Mouse (Mus musculus) liver, embryonic 11.5 days (tissue): Measurements from ENCODE around the gene Gm45234. TPM values are rescaled to one million over a fixed set of nuclear protein-coding genes. Genes with fewer than 3 reads are reported as not detected.

Experiments used
- ATAC-seq: fragments of 200-750 bp; cut with Nextera tagmentation; replicated peaks from 2 replicates; pipeline ENCODE4 v1.8.0; 2017; ENCODE audit warnings: moderate number of reproducible peaks, mild to moderate bottlenecking, moderate TSS enrichment, moderate library complexity; ENCODE audit not compliant: low FRiP score
- DNase-seq: peaks from one replicate; pipeline ENCODE4 v3.0.0-alpha.2; 2017; ENCODE audit warnings: low spot score
- H3K27ac ChIP-seq: fragments of 300-500 bp; sonication (generic); 2 replicates; pipeline ENCODE4 v1.5.1; 2014; ENCODE audit warnings: mild to moderate bottlenecking, low read depth, low read length, control low read depth
- H3K27me3 ChIP-seq: fragments of 300-500 bp; sonication (generic); replicated peaks from 2 replicates; pipeline ENCODE4 v1.6.1; 2014; ENCODE audit warnings: low read length, mixed read lengths; ENCODE audit not compliant: control insufficient read depth, insufficient read depth
- H3K36me3 ChIP-seq: fragments of 300-500 bp; sonication (generic); 2 replicates; pipeline ENCODE4 v1.6.1; 2014; ENCODE audit warnings: mild to moderate bottlenecking, low read length, moderate library complexity, mixed read lengths; ENCODE audit not compliant: control insufficient read depth, insufficient read depth
- H3K4me1 ChIP-seq: fragments of 300-500 bp; sonication (generic); replicated peaks from 2 replicates; pipeline ENCODE4 v1.6.1; 2014; ENCODE audit warnings: low read length, mixed read lengths; ENCODE audit not compliant: control insufficient read depth, insufficient read depth
- H3K4me2 ChIP-seq: fragments of 300-500 bp; sonication (generic); 2 replicates; pipeline ENCODE4 v1.6.1; 2014; ENCODE audit warnings: mild to moderate bottlenecking, control low read depth, moderate library complexity
- H3K4me3 ChIP-seq: fragments of 300-500 bp; sonication (generic); 2 replicates; pipeline ENCODE4 v1.5.1; 2014; ENCODE audit warnings: low read depth, low read length, control low read depth
- H3K9ac ChIP-seq: fragments of 300-500 bp; sonication (generic); 2 replicates; pipeline ENCODE4 v1.6.1; 2014; ENCODE audit warnings: low read depth, low read length, control low read depth
- H3K9me3 ChIP-seq: fragments of 300-500 bp; sonication (generic); 2 replicates; pipeline ENCODE4 v1.6.1; 2016; ENCODE audit warnings: low read length, inconsistent platforms, mixed read lengths; ENCODE audit not compliant: control insufficient read depth
- WGBS: fragments of 180-500 bp; shearing (Covaris S2); extraction: QIAGEN DNeasy Blood & Tissue Kit; methylation state at CpG from one replicate; pipeline ENCODE4 v1.1.7; 2014; 5-methylcytosine and 5-hydroxymethylcytosine counted together
- polyA plus RNA-seq: library from polyadenylated mRNA; unstranded; fragments of >200 nt; fragmentation: Nextera tagmentation; extraction: Ambion mirVana; gene quantifications from 2 replicates; pipeline ENCODE4 v1.2.1, GENCODE M21; 2014

Gene Gm45234
- polyA plus RNA-seq, 1 experiment from 2014 or later = 0.15 TPM

GRCm38 (mm10) chr6:124745490-124746295, 10.1 kb downstream of the Gm45234 start:
- H3K36me3 ChIP-seq = peaks cover 2% of the 10 kb centered on the region; the same call in 1 of the 2 replicates
- no peaks in the 10 kb centered on the region for H3K9me3 ChIP-seq
- H3K27ac ChIP-seq = peak overlapping the region; percentile 72
- peak overlapping the region; percentile 60 for H3K4me3 ChIP-seq
- peak overlapping the region; percentile 86 for H3K4me2 ChIP-seq
- H3K4me1 ChIP-seq = peaks cover 14% of the 10 kb centered on the region
- H3K27me3 ChIP-seq = no peaks in the 10 kb centered on the region
- H3K9ac ChIP-seq = peak overlapping the region; percentile 76
- ATAC-seq (peak; percentile 80), DNase-seq (peak; percentile 93)
- WGBS = under 1% methylated on average over 85 of the region's 85 CpGs

GRCm38 (mm10) chr6:124744755-124745321, 11.0 kb downstream of the Gm45234 start:
- ATAC-seq (no peak), DNase-seq (no peak)
- WGBS = 71% methylated on average over 26 of the region's 26 CpGs
- Histone ChIP-seq H3K4me1 (peaks cover 17% of the 10 kb centered on the region), H3K27me3 (no peaks in the 10 kb centered on the region), H3K9ac (peak overlapping the region; percentile 65; the same call in 1 of the 2 replicates), H3K36me3 (peaks cover 2% of the 10 kb centered on the region; the same call in 1 of the 2 replicates), H3K4me3 (peak overlapping the region; percentile 60), H3K27ac (peak overlapping the region; percentile 72), H3K4me2 (peak overlapping the region; percentile 86), H3K9me3 (no peaks in the 10 kb centered on the region)

- ATAC-seq (no peak), DNase-seq (no peak)
- no peak overlapping the region for H3K27ac ChIP-seq
- H3K4me1 ChIP-seq = peaks cover 29% of the 10 kb centered on the region
- no peak overlapping the region for H3K4me3 ChIP-seq
- H3K9ac ChIP-seq = no peak overlapping the region
- H3K9me3 ChIP-seq = no peaks in the 10 kb centered on the region
- H3K4me2 ChIP-seq = no peak overlapping the region
- no peaks in the 10 kb centered on the region for H3K27me3 ChIP-seq
- H3K36me3 ChIP-seq = peaks cover 2% of the 10 kb centered on the region; the same call in 1 of the 2 replicates
- WGBS = 82% methylated on average over 8 of the region's 8 CpGs
These were observed 12.2 kb downstream of the Gm45234 start for GRCm38 (mm10) chr6:124743647-124744046.

GRCm38 (mm10) chr6:124742839-124743514, 12.8 kb downstream of the Gm45234 start:
- ATAC-seq (no peak), DNase-seq (no peak)
- peaks cover 36% of the 10 kb centered on the region for H3K4me1 ChIP-seq
- H3K27me3 ChIP-seq = no peaks in the 10 kb centered on the region
- no peaks in the 10 kb centered on the region for H3K9me3 ChIP-seq
- H3K4me2 ChIP-seq = no peak overlapping the region
- no peak overlapping the region for H3K4me3 ChIP-seq
- 83% methylated on average over 15 of the region's 15 CpGs for WGBS
- H3K36me3 ChIP-seq = peaks cover 2% of the 10 kb centered on the region; the same call in 1 of the 2 replicates
- no peak overlapping the region for H3K27ac ChIP-seq
- no peak overlapping the region for H3K9ac ChIP-seq

GRCm38 (mm10) chr6:124741842-124742241, 14.0 kb downstream of the Gm45234 start:
- Histone ChIP-seq H3K4me3 (peak overlapping the region; percentile 46), H3K4me2 (peak overlapping the region; percentile 69), H3K27me3 (no peaks in the 10 kb centered on the region), H3K9me3 (no peaks in the 10 kb centered on the region), H3K4me1 (peaks cover 40% of the 10 kb centered on the region), H3K36me3 (no peaks in the 10 kb centered on the region), H3K9ac (peak overlapping the region; percentile 69), H3K27ac (peak overlapping the region; percentile 97)
- 73% methylated on average over 3 of the region's 3 CpGs for WGBS
- DNase-seq = no peak
- no peak for ATAC-seq

- ATAC-seq (peak; percentile 83), DNase-seq (no peak)
- peak within 1 kb of the TSS; percentile 46 for H3K4me3 ChIP-seq
- H3K9ac ChIP-seq = peak within 1 kb of the TSS; percentile 69
- peak within 1 kb of the TSS; percentile 69 for H3K4me2 ChIP-seq
- peak within 1 kb of the TSS; percentile 97 for H3K27ac ChIP-seq
- WGBS = under 1% methylated on average over 41 of the region's 41 CpGs
- H3K27me3 ChIP-seq = no peaks in the 10 kb centered on the region
- no peaks in the 10 kb centered on the region for H3K36me3 ChIP-seq
- H3K4me1 ChIP-seq = peaks cover 34% of the 10 kb centered on the region
- H3K9me3 ChIP-seq = no peaks in the 10 kb centered on the region
These were observed 14.7 kb downstream of the Gm45234 start, which contains the start of gene Grcc10 for GRCm38 (mm10) chr6:124740888-124741761. Gene Grcc10 (minus strand): TSS chr6:124741374.

- H3K9me3 ChIP-seq = no peaks in the 10 kb centered on the region
- ATAC-seq = peak; percentile 29
- H3K27ac ChIP-seq = peak overlapping the region; percentile 97
- H3K27me3 ChIP-seq = no peaks in the 10 kb centered on the region
- under 1% methylated on average over 29 of the region's 29 CpGs for WGBS
- peak overlapping the region; percentile 69 for H3K9ac ChIP-seq
- peak overlapping the region; percentile 46 for H3K4me3 ChIP-seq
- H3K4me2 ChIP-seq = peak overlapping the region; percentile 69
- H3K4me1 ChIP-seq = peaks cover 34% of the 10 kb centered on the region
- no peaks in the 10 kb centered on the region for H3K36me3 ChIP-seq
- DNase-seq = peak; percentile 91
These were observed 15.5 kb downstream of the Gm45234 start for GRCm38 (mm10) chr6:124740211-124740887.
